Mouse (Mus musculus) regulatory T cell (primary cell): ENCODE data around the gene Ndufa10.
"Not testable (repeated sequence)": the region's sequence is repeated elsewhere in the genome, so short reads cannot be mapped to it uniquely, and the experiment has no call there.

Experiments used
- in situ Hi-C: fragments of 300-600 bp; cut with MboI, MseI; formaldehyde crosslinking; loops from one replicate; pipeline ENCODE4 v1.15.1; 2025; ENCODE audit warnings: high pct_unique_total_duplicates

The Ndufa10 gene

GRCm38 (mm10) chr1:92473165-92474041, at the start of gene Ndufa10:
Ndufa10 (minus strand) TSS chr1:92473860.
- in situ Hi-C loops, result no loop called here

- in situ Hi-C loops, result loop anchor here (5.0 kb wide), 1 partner anchor 86 kb away; the partner anchor contains the start of gene Olfr1410
Observed at GRCm38 (mm10) chr1:92521376-92521775, 47.7 kb upstream of the Ndufa10 start.

GRCm38 (mm10) chr1:92519046-92519445, 45.4 kb upstream of the Ndufa10 start:
- in situ Hi-C loops, result no loop called here

GRCm38 (mm10) chr1:92518561-92518960, 44.9 kb upstream of the Ndufa10 start, which contains the start of gene Olfr1414:
Olfr1414 (minus strand) TSS chr1:92518661.
- in situ Hi-C loops, result no loop called here

- in situ Hi-C loops, result no loop called here
Observed at GRCm38 (mm10) chr1:92515390-92515789, 41.7 kb upstream of the Ndufa10 start.

- in situ Hi-C loops, result not testable (repeated sequence)
Observed at GRCm38 (mm10) chr1:92511646-92512045, 38.0 kb upstream of the Ndufa10 start.

GRCm38 (mm10) chr1:92496001-92496400, 22.3 kb upstream of the Ndufa10 start, which contains the start of gene Olfr1415:
Olfr1415 (minus strand) TSS chr1:92496101.
- in situ Hi-C loops, result no loop called here

GRCm38 (mm10) chr1:92485013-92485412, 11.4 kb upstream of the Ndufa10 start, which contains the start of gene Olfr1416:
Olfr1416 (minus strand) TSS chr1:92485113.
- in situ Hi-C loops, result no loop called here

GRCm38 (mm10) chr1:92474066-92474578, 462 bp upstream of the Ndufa10 start:
- in situ Hi-C loops, result no loop called here

GRCm38 (mm10) chr1:92468891-92469290, 4.8 kb downstream of the Ndufa10 start:
- in situ Hi-C loops, result loop anchor here (10.0 kb wide), 1 partner anchor 1094 kb away; no protein-coding TSS in a partner anchor

GRCm38 (mm10) chr1:92458416-92458815, 15.2 kb downstream of the Ndufa10 start:
- in situ Hi-C loops, result loop anchor here (10.0 kb wide), 1 partner anchor 534 kb away; no protein-coding TSS in a partner anchor

GRCm38 (mm10) chr1:92457758-92458157, 15.9 kb downstream of the Ndufa10 start:
- in situ Hi-C loops, result loop anchor here (10.0 kb wide), 1 partner anchor 533 kb away; no protein-coding TSS in a partner anchor

GRCm38 (mm10) chr1:92453751-92454445, 19.8 kb downstream of the Ndufa10 start:
- in situ Hi-C loops, result loop anchor here (10.0 kb wide), 1 partner anchor 529 kb away; no protein-coding TSS in a partner anchor

- in situ Hi-C loops, result no loop called here
Observed at GRCm38 (mm10) chr1:92448293-92448692, 25.4 kb downstream of the Ndufa10 start.

GRCm38 (mm10) chr1:92441453-92442063, 32.1 kb downstream of the Ndufa10 start:
- in situ Hi-C loops, result no loop called here

- in situ Hi-C loops, result no loop called here
Observed at GRCm38 (mm10) chr1:92440066-92440750, 33.5 kb downstream of the Ndufa10 start.

- in situ Hi-C loops, result no loop called here
Observed at GRCm38 (mm10) chr1:92437678-92438271, 35.9 kb downstream of the Ndufa10 start.

- in situ Hi-C loops, result no loop called here
Observed at GRCm38 (mm10) chr1:92436831-92437321, 36.8 kb downstream of the Ndufa10 start.

- in situ Hi-C loops, result no loop called here
Observed at GRCm38 (mm10) chr1:92434986-92435385, 38.7 kb downstream of the Ndufa10 start.

- in situ Hi-C loops, result no loop called here
Observed at GRCm38 (mm10) chr1:92432791-92433190, 40.9 kb downstream of the Ndufa10 start.
